Mouse (Mus musculus): ENCODE results near the gene Cacna1e. TPM values are rescaled to one million over a fixed set of nuclear protein-coding genes. Genes with fewer than 3 reads are reported as not detected.

Gene Cacna1e
- polyA plus RNA-seq, 1 experiment from 2014 or later = 10.7 TPM

GRCm38 (mm10) chr1:154637821-154638220 lies 246.5 kb downstream of the Cacna1e start:
- H3K9ac ChIP-seq = no peak overlapping the region
- peaks cover under 1% of the 10 kb centered on the region; the same call in 1 of the 2 replicates for H3K4me1 ChIP-seq (replicated peaks)
- no peaks in the 10 kb centered on the region for H3K27me3 ChIP-seq
- no peak overlapping the region for H3K4me2 ChIP-seq
- no peak overlapping the region for H3K4me3 ChIP-seq
- 84% methylated on average over 4 of the region's 4 CpGs for WGBS
- no peak overlapping the region for H3K27ac ChIP-seq (replicated peaks)
- H3K36me3 ChIP-seq = no peaks in the 10 kb centered on the region
- no peak for ATAC-seq (ENCODE audit: low read depth)
- no peaks in the 10 kb centered on the region for H3K9me3 ChIP-seq

GRCm38 (mm10) chr1:154635766-154636165 lies 248.5 kb downstream of the Cacna1e start:
- WGBS = 89% methylated on average over 9 of the region's 9 CpGs
- H3K4me1 ChIP-seq (replicated peaks) = peaks cover 6% of the 10 kb centered on the region; the same call in 1 of the 2 replicates
- ATAC-seq (ENCODE audit: low read depth) = no peak

DNA sequence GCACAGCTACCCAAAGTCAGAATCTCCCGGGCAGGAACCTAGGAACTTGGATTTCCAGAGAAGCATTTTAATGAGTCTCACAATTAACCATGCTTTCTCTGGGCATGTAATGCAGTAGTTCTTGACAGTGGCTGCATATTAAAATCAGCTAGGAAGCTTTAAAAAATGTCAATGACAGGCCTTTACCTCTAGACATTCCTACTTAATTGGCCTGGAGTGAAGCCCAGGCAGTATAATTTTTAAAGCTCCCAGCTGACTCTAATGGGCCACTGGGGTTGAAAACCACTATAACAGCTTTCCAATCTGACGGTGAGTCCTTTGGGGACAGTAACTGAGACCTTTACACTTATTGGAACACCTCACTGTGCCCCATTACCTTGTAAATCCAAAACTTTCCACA lies 251.4 kb downstream of the Cacna1e start:
- H3K4me2 ChIP-seq = no peak overlapping the region
- no peak overlapping the region for H3K9ac ChIP-seq
- H3K36me3 ChIP-seq = no peaks in the 10 kb centered on the region
- H3K9me3 ChIP-seq = no peaks in the 10 kb centered on the region
- no peak for ATAC-seq (ENCODE audit: low read depth)
- no peak overlapping the region for H3K27ac ChIP-seq (replicated peaks)
- H3K4me1 ChIP-seq (replicated peaks) = peaks cover 6% of the 10 kb centered on the region; the same call in 1 of the 2 replicates
- H3K27me3 ChIP-seq = no peaks in the 10 kb centered on the region
- WGBS = 40% methylated on average over 2 of the region's 2 CpGs
- H3K4me3 ChIP-seq = no peak overlapping the region

More at GRCm38 (mm10) chr1:154635766-154636165, 248.5 kb downstream of the Cacna1e start:
- Histone ChIP-seq H3K27ac (replicated peaks) (no peak overlapping the region), H3K4me3 (no peak overlapping the region), H3K27me3 (no peaks in the 10 kb centered on the region), H3K9ac (no peak overlapping the region), H3K4me2 (no peak overlapping the region), H3K36me3 (no peaks in the 10 kb centered on the region), H3K9me3 (no peaks in the 10 kb centered on the region)

DNA sequence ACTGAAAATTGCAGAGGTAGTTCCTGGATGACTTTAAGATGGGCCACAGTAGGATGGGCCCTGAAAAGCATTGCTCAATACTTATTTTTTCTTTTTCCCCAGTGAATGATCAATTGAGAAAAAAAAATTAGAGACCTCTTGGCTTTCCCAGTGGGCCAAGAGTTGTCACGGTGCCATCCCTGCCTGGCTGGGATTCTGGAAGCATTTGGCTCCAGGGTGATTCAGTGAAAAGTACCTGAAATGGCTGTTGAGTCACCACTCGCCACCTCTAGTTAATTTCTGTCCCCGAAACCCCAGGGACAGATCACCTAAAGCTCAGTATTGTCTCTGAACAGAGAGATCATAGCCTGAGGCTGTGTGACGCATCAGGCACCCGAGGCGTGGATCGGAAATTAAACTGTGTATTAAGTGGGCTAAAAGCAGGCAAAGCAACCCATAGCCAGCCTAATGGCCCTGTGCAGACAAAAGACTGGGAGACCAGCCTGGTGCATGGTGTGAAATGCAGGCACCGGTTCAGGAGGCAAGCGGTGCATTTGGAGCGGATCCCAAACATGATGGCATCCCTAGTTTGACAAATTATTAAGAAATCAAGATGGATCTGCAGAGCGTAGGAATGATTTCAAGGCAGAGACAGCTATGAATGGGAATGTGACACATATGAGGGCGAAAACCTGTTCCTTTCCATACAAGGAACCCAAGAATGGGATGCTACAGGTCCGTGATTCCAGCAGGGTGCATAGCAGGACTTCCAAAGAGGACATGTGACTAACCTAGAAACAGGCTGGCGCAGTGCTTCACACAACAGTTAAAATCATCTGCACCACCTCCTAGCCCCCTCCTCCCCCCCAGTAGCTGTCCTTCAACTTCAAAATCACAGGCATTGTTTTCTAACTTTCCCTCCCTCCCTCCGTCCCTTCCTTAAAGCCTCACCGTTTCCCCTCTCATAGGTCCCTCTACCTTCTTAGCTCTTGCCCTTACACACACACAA lies 261.3 kb downstream of the Cacna1e start:
- ATAC-seq (ENCODE audit: low read depth) = no peak
- Histone ChIP-seq H3K4me2 (no peak overlapping the region), H3K36me3 (no peaks in the 10 kb centered on the region), H3K9me3 (no peaks in the 10 kb centered on the region), H3K9ac (no peak overlapping the region), H3K4me3 (no peak overlapping the region), H3K27me3 (no peaks in the 10 kb centered on the region), H3K27ac (replicated peaks) (no peak overlapping the region), H3K4me1 (replicated peaks) (no peaks in the 10 kb centered on the region)
- WGBS = 75% methylated on average over 16 of the region's 16 CpGs

- Histone ChIP-seq H3K27ac (replicated peaks) (no peak overlapping the region), H3K9ac (no peak overlapping the region), H3K4me3 (no peak overlapping the region), H3K4me2 (no peak overlapping the region), H3K36me3 (no peaks in the 10 kb centered on the region), H3K4me1 (replicated peaks) (no peaks in the 10 kb centered on the region), H3K9me3 (no peaks in the 10 kb centered on the region), H3K27me3 (no peaks in the 10 kb centered on the region)
- WGBS = 61% methylated on average over 7 of the region's 7 CpGs
- no peak for ATAC-seq (ENCODE audit: low read depth)
These were observed 266.4 kb downstream of the Cacna1e start for GRCm38 (mm10) chr1:154617743-154618455.

DNA sequence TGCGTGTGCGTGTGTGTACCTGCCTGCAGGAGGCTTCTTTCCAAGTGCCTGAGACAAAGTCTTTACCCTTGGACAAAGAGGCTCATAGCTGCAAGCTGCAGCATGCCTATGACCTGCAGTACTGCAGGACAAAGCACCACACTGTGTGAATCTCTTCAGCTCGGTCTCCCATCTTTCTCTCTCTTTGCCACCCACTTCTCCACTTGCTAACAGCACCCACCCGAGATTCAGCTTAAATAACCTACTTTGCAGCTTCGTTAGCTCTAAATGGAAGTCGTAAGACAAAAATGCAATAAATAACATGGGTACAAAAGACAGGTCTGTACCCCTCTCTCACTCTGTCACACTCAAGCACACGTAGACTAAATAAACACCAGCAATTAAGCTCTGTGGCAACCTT lies 268.5 kb downstream of the Cacna1e start:
- Histone ChIP-seq H3K9ac (no peak overlapping the region), H3K4me2 (no peak overlapping the region), H3K27ac (replicated peaks) (no peak overlapping the region), H3K9me3 (no peaks in the 10 kb centered on the region), H3K36me3 (no peaks in the 10 kb centered on the region), H3K27me3 (no peaks in the 10 kb centered on the region), H3K4me1 (replicated peaks) (no peaks in the 10 kb centered on the region), H3K4me3 (no peak overlapping the region)
- 60% methylated on average over 7 of the region's 7 CpGs for WGBS
- ATAC-seq (ENCODE audit: low read depth) = no peak

- Histone ChIP-seq H3K4me3 (no peak overlapping the region), H3K9ac (no peak overlapping the region), H3K27me3 (no peaks in the 10 kb centered on the region), H3K9me3 (no peaks in the 10 kb centered on the region), H3K27ac (replicated peaks) (peak overlapping the region; percentile 38), H3K36me3 (no peaks in the 10 kb centered on the region), H3K4me1 (replicated peaks) (0 out of 2 replicates have a peak, but pooled peaks cover 12% of the 10 kb centered on the region), H3K4me2 (no peak overlapping the region)
- 56% methylated on average over 4 of the region's 4 CpGs for WGBS
- no peak for ATAC-seq (ENCODE audit: low read depth)
These were observed 275.8 kb downstream of the Cacna1e start for GRCm38 (mm10) chr1:154608516-154608915.

- no peak for ATAC-seq (ENCODE audit: low read depth)
- Histone ChIP-seq H3K9ac (no peak overlapping the region), H3K27ac (replicated peaks) (0 out of 2 replicates have a peak overlapping the region, but pooled peaks have one; percentile 38)
These were observed 276.9 kb downstream of the Cacna1e start for GRCm38 (mm10) chr1:154607406-154607805.

DNA sequence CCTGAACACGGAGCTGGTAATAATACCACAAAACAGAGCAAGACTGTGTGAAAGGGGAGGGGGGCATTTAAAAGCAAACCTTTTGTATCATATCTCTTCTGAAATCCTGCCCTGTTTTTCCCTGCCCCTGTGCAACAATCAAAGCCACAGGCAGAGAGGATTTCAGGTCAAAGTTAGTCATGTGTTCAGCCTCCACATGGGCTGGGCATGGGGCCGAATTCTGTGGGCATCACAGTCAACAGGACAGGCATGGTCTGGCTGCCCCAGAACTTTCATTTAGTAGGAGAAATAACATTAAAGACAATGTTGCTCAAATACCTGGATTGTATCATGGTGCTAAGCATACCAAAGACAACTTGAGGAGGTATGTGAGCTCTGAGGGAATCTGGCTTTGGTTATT lies 278.7 kb downstream of the Cacna1e start:
- Histone ChIP-seq H3K27ac (replicated peaks) (no peak overlapping the region), H3K27me3 (no peaks in the 10 kb centered on the region), H3K4me1 (replicated peaks) (0 out of 2 replicates have a peak, but pooled peaks cover 12% of the 10 kb centered on the region), H3K36me3 (no peaks in the 10 kb centered on the region), H3K4me3 (no peak overlapping the region), H3K9me3 (no peaks in the 10 kb centered on the region), H3K4me2 (no peak overlapping the region), H3K9ac (no peak overlapping the region)
- no peak for ATAC-seq (ENCODE audit: low read depth)
- 94% methylated on average over 2 of the region's 2 CpGs for WGBS

More at GRCm38 (mm10) chr1:154607406-154607805, 276.9 kb downstream of the Cacna1e start:
- Histone ChIP-seq H3K4me1 (replicated peaks) (0 out of 2 replicates have a peak, but pooled peaks cover 12% of the 10 kb centered on the region), H3K4me2 (no peak overlapping the region), H3K9me3 (no peaks in the 10 kb centered on the region), H3K4me3 (no peak overlapping the region), H3K36me3 (no peaks in the 10 kb centered on the region), H3K27me3 (no peaks in the 10 kb centered on the region)
- WGBS = 65% methylated on average over 3 of the region's 3 CpGs

DNA sequence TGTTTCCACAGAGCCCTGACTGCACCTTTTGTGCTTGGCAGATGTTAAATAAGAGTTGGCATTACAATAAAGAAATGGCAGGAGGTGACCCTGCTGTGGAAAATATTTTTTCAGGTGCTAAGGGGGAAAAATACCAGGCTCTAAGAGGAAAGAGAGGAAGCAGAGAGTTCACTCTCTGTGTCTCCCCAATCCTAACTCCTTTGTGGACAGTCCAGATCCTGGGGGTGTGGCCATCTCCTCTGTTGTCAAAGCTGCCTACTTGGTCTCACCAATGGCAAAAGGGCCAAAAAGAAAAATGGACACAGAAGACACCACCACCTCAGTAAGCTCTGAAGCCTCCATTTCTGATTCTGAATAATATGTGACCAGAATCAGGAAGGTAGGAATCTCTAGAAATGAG lies 280.5 kb downstream of the Cacna1e start:
- no peak overlapping the region for H3K9ac ChIP-seq
- no peak overlapping the region for H3K27ac ChIP-seq (replicated peaks)
- H3K27me3 ChIP-seq = no peaks in the 10 kb centered on the region
- ATAC-seq (ENCODE audit: low read depth) = no peak
- no peaks in the 10 kb centered on the region for H3K36me3 ChIP-seq
- H3K4me3 ChIP-seq = no peak overlapping the region
- 0 out of 2 replicates have a peak, but pooled peaks cover 11% of the 10 kb centered on the region for H3K4me1 ChIP-seq (replicated peaks)
- no peak overlapping the region for H3K4me2 ChIP-seq
- H3K9me3 ChIP-seq = no peaks in the 10 kb centered on the region

- Histone ChIP-seq H3K4me1 (replicated peaks) (no peaks in the 10 kb centered on the region), H3K9ac (no peak overlapping the region), H3K9me3 (no peaks in the 10 kb centered on the region), H3K27ac (replicated peaks) (no peak overlapping the region), H3K27me3 (no peaks in the 10 kb centered on the region), H3K4me3 (no peak overlapping the region), H3K4me2 (no peak overlapping the region), H3K36me3 (no peaks in the 10 kb centered on the region)
- no peak for ATAC-seq (ENCODE audit: low read depth)
- WGBS = 94% methylated on average over 1 of the region's 1 CpGs
These were observed 281.8 kb downstream of the Cacna1e start for GRCm38 (mm10) chr1:154602531-154602930.

DNA sequence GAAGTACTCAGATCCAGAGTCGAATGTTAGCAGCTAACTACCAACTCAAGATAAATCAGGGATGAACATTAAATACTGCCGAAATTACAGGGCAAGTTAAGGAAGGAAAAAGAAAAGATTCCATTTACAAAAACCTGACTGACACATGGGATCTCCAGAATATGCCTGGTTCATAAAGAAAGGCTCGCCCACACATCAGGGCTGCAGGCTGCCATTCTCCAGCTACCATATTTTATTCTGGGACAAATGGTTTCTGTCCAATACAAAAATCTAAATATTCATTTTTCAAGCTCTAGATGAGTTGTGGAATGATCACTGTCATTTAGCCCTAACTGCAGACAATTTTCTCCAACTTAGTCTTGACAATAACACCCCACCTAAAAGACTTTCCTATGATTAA lies 301.8 kb downstream of the Cacna1e start:
- 85% methylated on average over 3 of the region's 3 CpGs for WGBS
- ATAC-seq (ENCODE audit: low read depth) = no peak
- no peaks in the 10 kb centered on the region for H3K27me3 ChIP-seq
- no peak overlapping the region for H3K4me3 ChIP-seq
- H3K36me3 ChIP-seq = no peaks in the 10 kb centered on the region
- H3K9ac ChIP-seq = no peak overlapping the region
- no peaks in the 10 kb centered on the region for H3K9me3 ChIP-seq
- H3K4me1 ChIP-seq (replicated peaks) = no peaks in the 10 kb centered on the region
- no peak overlapping the region for H3K4me2 ChIP-seq
- H3K27ac ChIP-seq (replicated peaks) = no peak overlapping the region

Data from neural tube, embryonic 13.5 days (tissue).